Mouse (Mus musculus): ENCODE measurements at regions not wholly inside any gene's neighbourhood (a gene's known extent, or its start where the extent isn't known, plus 50 kb on each side); places are given as distances from the start of the nearest gene placed in this dataset.

GRCm38 (mm10) chr16:42676406-42677075 is 199.1 kb upstream of the Zbtb20 start:
- no peak overlapping the region for H3K4me3 ChIP-seq (replicated peaks; ENCODE audit: insufficient read depth, low read depth, low read length)
- WGBS: 68% methylated on average over 5 of the region's 5 CpGs
- H3K27me3 ChIP-seq (ENCODE audit: control insufficient read depth, insufficient read depth, low read length): no peaks in the 10 kb centered on the region
- no peaks in the 10 kb centered on the region for H3K4me1 ChIP-seq (ENCODE audit: control insufficient read depth, insufficient read depth, low read length)
- TF ChIP-seq CTCF (IDR thresholded peaks at IDR 0.05; ENCODE audit: borderline replicate concordance, insufficient read depth, low read depth, low read length) (no peak), POLR2A (IDR thresholded peaks at IDR 0.05; ENCODE audit: borderline replicate concordance, insufficient read depth, low read length) (no peak)
- no peak overlapping the region for H3K27ac ChIP-seq (ENCODE audit: insufficient read depth, low read length)
- DNase-seq: no peak

- DNase-seq: no peak
- 80% methylated on average over 3 of the region's 3 CpGs for WGBS
Observed at GRCm38 (mm10) chr16:42675031-42675430, 200.7 kb upstream of the Zbtb20 start.

DNA sequence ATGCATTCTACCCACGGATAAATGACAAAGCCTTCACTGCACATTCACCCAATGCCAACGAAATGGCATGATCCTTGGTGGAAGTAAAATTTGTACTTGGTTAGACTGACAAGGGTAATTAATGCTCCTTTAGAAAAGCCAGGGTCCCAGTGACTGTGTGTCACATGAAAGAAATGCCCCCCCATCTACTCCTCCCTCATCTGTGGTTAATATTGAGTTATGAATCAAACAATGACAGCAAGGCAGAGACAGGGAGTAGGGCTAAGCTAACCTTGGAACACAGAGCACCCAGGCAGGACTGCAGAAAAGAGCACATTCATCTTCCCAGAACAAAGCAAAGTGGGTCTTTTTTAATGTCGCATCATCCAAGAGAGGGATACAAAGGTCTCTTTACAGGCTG is 209.1 kb upstream of the Zbtb20 start:
- no peaks in the 10 kb centered on the region for H3K4me1 ChIP-seq (ENCODE audit: control insufficient read depth, insufficient read depth, low read length)
- WGBS: 52% methylated on average over 3 of the region's 3 CpGs
- TF ChIP-seq POLR2A (IDR thresholded peaks at IDR 0.05; ENCODE audit: borderline replicate concordance, insufficient read depth, low read length): no peak
- TF ChIP-seq CTCF (IDR thresholded peaks at IDR 0.05; ENCODE audit: borderline replicate concordance, insufficient read depth, low read depth, low read length): no peak
- H3K27ac ChIP-seq (ENCODE audit: insufficient read depth, low read length): no peak overlapping the region
- no peaks in the 10 kb centered on the region for H3K27me3 ChIP-seq (ENCODE audit: control insufficient read depth, insufficient read depth, low read length)
- H3K4me3 ChIP-seq (replicated peaks; ENCODE audit: insufficient read depth, low read depth, low read length): no peak overlapping the region
- DNase-seq: no peak

More at GRCm38 (mm10) chr16:42675031-42675430, 200.7 kb upstream of the Zbtb20 start:
- Histone ChIP-seq H3K4me3 (replicated peaks; ENCODE audit: insufficient read depth, low read depth, low read length) (no peak overlapping the region), H3K4me1 (ENCODE audit: control insufficient read depth, insufficient read depth, low read length) (no peaks in the 10 kb centered on the region), H3K27me3 (ENCODE audit: control insufficient read depth, insufficient read depth, low read length) (no peaks in the 10 kb centered on the region), H3K27ac (ENCODE audit: insufficient read depth, low read length) (no peak overlapping the region)
- TF ChIP-seq CTCF (IDR thresholded peaks at IDR 0.05; ENCODE audit: borderline replicate concordance, insufficient read depth, low read depth, low read length) (no peak), POLR2A (IDR thresholded peaks at IDR 0.05; ENCODE audit: borderline replicate concordance, insufficient read depth, low read length) (no peak)

GRCm38 (mm10) chr16:42651904-42652732 is 223.6 kb upstream of the Zbtb20 start:
- Histone ChIP-seq H3K4me3 (replicated peaks; ENCODE audit: insufficient read depth, low read depth, low read length) (no peak overlapping the region), H3K27me3 (ENCODE audit: control insufficient read depth, insufficient read depth, low read length) (no peaks in the 10 kb centered on the region), H3K4me1 (ENCODE audit: control insufficient read depth, insufficient read depth, low read length) (no peaks in the 10 kb centered on the region), H3K27ac (ENCODE audit: insufficient read depth, low read length) (no peak overlapping the region)
- 84% methylated on average over 10 of the region's 10 CpGs for WGBS
- DNase-seq: no peak
- TF ChIP-seq POLR2A (IDR thresholded peaks at IDR 0.05; ENCODE audit: borderline replicate concordance, insufficient read depth, low read length) (no peak), CTCF (IDR thresholded peaks at IDR 0.05; ENCODE audit: borderline replicate concordance, insufficient read depth, low read depth, low read length) (no peak)

DNA sequence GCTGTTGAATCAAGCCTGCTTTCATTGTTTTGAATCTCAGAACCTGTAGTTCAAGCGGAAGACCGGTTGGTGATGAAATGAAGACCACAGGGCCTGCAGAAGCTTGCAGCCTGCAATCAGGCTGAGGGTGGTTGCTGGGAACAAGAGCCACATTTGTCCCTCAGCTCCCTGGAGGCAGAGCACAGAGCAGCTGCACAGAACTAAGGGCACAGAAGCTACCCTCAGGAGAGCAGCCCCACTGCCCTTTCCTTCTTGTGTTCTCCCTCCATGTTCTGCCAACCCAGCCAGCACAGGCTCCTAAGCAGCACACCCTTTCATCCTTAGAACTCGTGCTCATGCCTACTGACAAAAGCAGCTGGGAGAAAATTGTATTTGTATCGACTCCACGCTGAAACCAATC is 225.9 kb upstream of the Zbtb20 start:
- no peak for TF ChIP-seq CTCF (IDR thresholded peaks at IDR 0.05; ENCODE audit: borderline replicate concordance, insufficient read depth, low read depth, low read length)
- no peak for TF ChIP-seq POLR2A (IDR thresholded peaks at IDR 0.05; ENCODE audit: borderline replicate concordance, insufficient read depth, low read length)
- 67% methylated on average over 5 of the region's 5 CpGs for WGBS

DNA sequence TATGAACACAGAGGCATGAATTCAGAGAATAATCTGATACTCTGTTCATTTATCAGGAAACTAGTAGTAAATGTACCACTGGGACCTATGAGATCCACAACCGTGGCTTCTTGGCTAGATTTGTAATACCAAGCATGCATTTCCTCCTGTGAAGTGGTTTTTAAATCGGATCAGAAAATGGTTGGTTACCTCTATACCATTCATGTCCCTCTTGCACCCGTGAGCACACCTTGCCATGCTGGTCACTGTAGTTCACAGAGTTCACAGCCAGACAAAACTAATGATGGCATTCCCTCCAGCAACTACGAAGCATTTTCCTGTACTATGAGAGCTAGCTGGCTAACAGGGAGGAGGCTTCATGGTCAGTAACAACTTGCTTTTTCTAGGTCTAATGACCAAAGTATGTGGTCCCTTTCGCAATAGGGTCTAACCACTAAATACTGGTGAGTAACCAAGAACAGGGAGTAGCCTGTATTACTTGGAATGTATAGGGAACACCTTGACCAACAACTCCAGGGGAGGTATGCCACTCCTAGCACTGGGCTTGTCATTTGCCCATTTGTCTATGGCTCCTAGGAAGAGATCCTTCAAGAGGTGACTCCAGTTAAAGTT is 227.0 kb upstream of the Zbtb20 start:
- no peak for TF ChIP-seq CTCF (IDR thresholded peaks at IDR 0.05; ENCODE audit: borderline replicate concordance, insufficient read depth, low read depth, low read length)
- H3K27me3 ChIP-seq (ENCODE audit: control insufficient read depth, insufficient read depth, low read length): no peaks in the 10 kb centered on the region
- DNase-seq: no peak
- H3K27ac ChIP-seq (ENCODE audit: insufficient read depth, low read length): no peak overlapping the region
- no peaks in the 10 kb centered on the region for H3K4me1 ChIP-seq (ENCODE audit: control insufficient read depth, insufficient read depth, low read length)
- 93% methylated on average over 5 of the region's 5 CpGs for WGBS
- no peak overlapping the region for H3K4me3 ChIP-seq (replicated peaks; ENCODE audit: insufficient read depth, low read depth, low read length)

More for the DNA sequence above, 225.9 kb upstream of the Zbtb20 start:
- Histone ChIP-seq H3K27ac (ENCODE audit: insufficient read depth, low read length) (no peak overlapping the region), H3K4me3 (replicated peaks; ENCODE audit: insufficient read depth, low read depth, low read length) (no peak overlapping the region), H3K27me3 (ENCODE audit: control insufficient read depth, insufficient read depth, low read length) (no peaks in the 10 kb centered on the region), H3K4me1 (ENCODE audit: control insufficient read depth, insufficient read depth, low read length) (no peaks in the 10 kb centered on the region)
- no peak for DNase-seq

DNA sequence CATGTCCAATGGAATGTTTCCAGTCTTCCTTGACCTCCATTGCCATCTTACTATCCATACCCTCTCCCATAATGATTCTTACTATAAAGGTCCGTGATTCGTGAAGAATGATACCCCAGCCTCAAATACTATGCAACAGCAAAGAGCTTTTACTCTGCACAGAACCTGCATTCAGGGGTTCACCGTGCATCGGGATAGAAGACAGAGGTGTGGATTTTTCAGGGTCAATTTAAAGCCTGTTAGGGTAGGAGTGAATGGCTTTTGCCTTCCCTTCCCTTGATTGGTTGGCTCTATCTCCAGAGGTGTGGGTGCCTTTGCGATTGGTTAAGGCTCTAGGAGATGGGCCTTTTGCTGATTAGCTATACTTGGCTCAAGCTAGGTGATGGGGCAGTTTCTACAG is 227.9 kb upstream of the Zbtb20 start:
- TF ChIP-seq CTCF (IDR thresholded peaks at IDR 0.05; ENCODE audit: borderline replicate concordance, insufficient read depth, low read depth, low read length) (no peak), POLR2A (IDR thresholded peaks at IDR 0.05; ENCODE audit: borderline replicate concordance, insufficient read depth, low read length) (no peak)
- 97% methylated on average over 5 of the region's 5 CpGs for WGBS
- H3K4me1 ChIP-seq (ENCODE audit: control insufficient read depth, insufficient read depth, low read length): no peaks in the 10 kb centered on the region
- H3K27ac ChIP-seq (ENCODE audit: insufficient read depth, low read length): no peak overlapping the region
- no peaks in the 10 kb centered on the region for H3K27me3 ChIP-seq (ENCODE audit: control insufficient read depth, insufficient read depth, low read length)
- no peak overlapping the region for H3K4me3 ChIP-seq (replicated peaks; ENCODE audit: insufficient read depth, low read depth, low read length)
- DNase-seq: no peak

Measured in cerebellum, adult 2 months (tissue).